Mouse (Mus musculus) right cerebral cortex, postnatal 10 days (tissue): ENCODE data around the gene Rnd1.
A peak's percentile ranks its signal among the peaks of the same experiment; 100 is the strongest.

Source experiments
- DNase-seq, 2 experiments: peaks; one replicate each; pipeline ENCODE4 v3.0.0; 2021; ENCODE audit warnings: low spot score in 2 of 2

The Rnd1 gene

DNA sequence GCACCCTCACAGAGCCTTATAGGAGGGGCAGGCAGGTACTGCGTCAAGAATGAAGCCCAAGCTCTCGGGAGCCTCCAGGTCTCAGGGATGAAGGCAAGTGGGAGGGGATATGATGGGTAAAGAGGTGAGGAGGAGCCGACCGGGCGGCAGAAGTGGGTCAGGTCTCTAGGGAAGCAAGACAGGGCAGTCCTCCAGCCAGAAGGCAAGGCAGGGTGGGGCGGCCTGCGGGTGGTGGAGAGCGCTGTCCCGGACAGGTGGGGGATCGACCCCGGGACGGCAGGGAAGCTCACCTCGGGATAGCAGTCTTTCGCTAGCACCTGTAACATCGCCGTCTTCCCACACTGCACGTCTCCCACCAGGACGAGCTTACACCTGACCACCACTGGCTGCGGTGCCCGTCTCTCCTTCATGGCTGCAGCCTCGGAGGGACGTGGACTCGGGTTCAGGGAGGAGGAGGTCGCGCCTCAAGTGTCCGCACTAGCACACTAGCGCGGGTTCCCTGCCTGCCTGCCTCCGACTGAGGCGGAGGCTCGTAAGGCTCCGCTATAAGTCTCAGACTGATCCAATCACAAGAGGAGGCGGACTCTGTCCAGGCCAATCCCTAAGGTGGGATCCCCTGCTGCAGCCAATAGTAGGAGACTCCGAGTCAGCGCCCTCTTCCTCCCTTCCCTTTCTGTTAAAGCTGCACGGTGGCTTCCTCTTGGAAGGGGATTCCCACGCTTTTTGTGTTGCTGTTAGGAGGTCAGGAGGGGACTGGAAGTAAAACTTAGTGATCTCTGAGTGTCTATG, at the start of gene Rnd1:
Rnd1 (minus strand) TSS at position 522 of the 789 bp plus-strand sequence.
- DNase-seq = peak; percentile 94 to 96

DNA sequence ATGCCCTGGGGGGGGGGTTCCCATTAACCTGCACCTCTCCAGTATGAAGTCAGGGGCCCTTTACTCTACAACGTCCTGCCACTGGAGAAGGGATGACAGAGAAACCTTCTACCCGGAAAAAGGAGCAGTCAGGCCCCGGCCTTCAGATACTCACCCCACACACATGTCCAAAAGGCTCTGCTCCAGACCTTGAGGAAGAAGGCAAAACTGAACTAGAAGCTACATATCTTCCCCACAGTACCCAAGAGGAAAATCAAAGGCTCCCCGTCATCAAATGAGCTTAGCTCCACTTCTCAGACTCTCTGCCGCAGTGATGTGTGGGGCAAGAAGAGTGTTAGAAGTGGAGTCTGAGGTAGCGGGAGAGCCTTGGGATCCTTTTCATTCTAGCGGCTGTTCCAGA, 49.5 kb upstream of the Rnd1 start:
- no peak for DNase-seq

DNA sequence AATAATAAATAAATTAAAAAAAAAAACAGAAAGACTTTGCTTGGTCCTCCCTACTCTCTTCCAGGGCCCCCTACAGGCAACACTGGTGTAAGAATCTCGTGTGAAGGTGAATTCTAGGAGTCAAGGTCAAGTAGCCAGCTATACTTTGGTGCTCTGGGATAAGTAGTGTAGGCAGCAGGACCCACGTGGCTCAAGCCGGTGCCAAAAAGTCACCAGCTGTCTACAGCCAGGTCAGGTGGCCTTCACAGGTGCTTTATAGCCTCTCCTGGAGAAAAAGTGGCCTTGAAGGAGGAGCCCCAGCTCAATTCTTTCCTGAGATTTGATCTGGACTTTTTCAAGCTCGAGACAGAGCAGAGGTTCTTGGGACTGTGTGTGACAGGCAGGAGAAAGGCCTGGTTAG, 48.8 kb upstream of the Rnd1 start:
- no peak for DNase-seq

DNA sequence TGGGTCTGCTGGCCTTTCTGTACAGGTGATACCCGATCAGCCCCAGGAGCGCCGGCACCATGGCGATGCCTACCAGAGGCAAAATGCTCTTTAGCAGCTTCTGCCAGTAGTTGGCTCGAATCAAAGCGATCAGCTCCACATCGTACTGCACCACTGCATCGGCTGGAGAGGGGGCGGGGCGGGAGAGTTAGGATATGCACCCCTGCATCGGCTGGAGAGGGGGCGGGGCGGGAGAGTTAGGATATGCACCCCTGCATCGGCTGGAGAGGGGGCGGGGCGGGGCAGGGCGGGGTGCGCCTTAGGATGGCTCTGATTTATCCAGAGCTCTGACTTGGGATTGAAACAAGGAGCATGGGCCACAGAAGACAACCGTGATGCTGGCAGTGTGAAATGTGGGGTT, 47.2 kb upstream of the Rnd1 start:
- DNase-seq = no peak

DNA sequence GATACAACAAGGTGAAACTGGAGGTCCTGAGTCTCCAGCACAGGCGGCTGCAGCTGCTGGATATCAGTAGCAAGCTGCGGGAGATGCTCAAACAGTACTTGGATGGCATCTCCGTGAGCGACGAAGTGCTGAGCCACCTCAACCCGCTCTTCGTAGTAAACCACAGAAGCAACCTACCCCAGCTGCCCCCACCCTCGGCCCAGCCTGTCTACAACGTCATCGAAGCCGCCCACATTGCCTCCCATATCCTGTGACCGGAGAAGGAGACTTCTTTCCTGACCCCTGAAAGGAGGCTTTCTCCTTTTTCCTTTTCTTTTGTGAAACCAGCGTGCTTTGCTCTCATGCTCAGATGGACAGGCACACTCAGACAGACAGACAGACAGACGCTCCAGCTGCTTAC, 45.6 kb upstream of the Rnd1 start:
- no peak for DNase-seq

- DNase-seq = no peak
Measured at GRCm38 (mm10) chr15:98722191-98722590, 44.9 kb upstream of the Rnd1 start.

- no peak for DNase-seq
Measured at GRCm38 (mm10) chr15:98717301-98717700, 40.0 kb upstream of the Rnd1 start.

GRCm38 (mm10) chr15:98714230-98714652, 37.0 kb upstream of the Rnd1 start:
- DNase-seq = no peak

- peak; percentile 74 to 83 for DNase-seq
Measured at GRCm38 (mm10) chr15:98710442-98710841, 33.2 kb upstream of the Rnd1 start.

GRCm38 (mm10) chr15:98707766-98708372, 30.6 kb upstream of the Rnd1 start, which contains the start of gene Ccdc65:
Gene Ccdc65, plus strand, starts transcription at chr15:98708207.
- DNase-seq = peak; percentile 91 to 93

DNA sequence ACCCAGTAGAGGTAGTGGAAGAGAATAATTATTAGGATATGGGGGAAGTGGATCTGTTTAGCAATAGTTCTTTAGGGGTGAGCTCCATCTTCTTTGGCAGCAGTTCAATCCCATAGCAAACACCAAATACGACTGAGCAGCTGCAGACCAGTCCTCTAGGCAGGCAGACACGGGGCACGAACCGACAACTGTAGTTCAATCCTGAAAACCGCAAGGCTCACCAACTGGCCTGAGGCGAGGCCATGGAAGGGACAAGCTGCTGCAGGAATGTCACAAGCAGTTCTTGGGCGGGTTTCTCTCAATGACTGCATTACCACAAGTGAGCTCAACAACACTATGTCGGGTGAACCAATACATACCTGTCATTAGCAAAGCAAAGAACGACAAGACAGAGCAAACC, 27.1 kb upstream of the Rnd1 start:
- no peak for DNase-seq

DNA sequence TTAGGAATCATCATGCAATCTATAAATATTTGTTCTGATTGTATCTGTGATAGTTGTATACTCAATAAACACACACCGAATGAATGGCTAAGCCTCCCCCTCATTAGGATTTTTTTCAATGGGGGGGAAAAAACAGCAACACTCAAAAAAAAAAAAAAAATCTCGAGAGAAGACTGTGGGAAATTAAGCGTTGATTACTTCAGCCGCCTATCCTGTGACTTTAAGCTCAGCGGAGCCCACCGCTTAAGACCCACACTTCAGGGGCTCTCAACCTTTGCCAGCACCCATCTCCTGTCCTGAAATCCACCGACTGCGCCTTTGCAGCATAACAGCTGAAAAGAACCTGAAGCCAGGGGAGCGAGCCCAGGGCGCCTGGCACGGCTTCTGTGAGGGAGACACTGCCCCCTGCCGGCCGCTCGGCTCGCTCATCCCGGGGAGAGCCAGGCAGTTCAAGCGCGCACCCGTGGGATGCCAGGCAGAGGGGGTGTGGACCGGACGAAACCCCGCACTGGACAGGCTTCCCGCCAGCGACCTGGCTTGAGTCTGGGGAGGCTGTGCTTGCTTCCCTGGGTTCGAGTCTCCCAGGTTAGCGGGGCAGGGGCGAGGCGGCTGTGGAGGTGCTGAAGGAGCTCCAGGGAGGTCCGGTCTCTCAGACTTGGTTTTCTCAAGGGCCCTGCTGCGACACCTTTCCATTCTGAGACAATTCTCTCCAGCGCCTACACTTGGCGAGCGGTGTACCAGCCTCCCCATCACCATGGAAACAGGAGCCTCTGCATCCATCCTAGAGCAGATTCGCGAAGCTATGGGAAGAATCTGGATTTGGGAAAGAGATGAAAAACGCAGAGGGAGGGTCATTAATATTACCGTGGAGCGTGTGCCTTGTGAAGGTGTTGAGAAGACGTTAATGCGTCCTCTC, 22.2 kb upstream of the Rnd1 start:
- peak; percentile 91 to 93 for DNase-seq

- no peak for DNase-seq
Measured at GRCm38 (mm10) chr15:98696216-98696615, 19.0 kb upstream of the Rnd1 start.

DNA sequence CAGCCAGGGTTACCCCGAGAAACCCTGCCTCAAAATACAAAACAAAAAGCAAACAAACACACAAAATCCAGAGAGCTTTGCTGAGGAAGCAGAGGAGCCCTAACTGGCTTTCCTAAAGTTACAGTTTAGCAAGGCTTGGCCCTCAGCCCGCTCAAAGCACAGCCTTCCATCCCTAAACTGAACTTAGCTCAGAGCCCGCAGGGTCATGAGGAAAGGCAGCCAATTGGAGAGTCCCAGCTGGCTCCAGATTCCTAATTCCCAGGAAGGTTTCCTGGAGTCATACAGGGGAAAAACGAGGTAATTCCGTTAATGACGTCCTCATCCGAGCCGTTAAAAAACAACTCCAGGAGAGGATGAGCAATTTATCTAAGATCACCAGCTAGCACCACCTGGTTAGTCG, 18.5 kb upstream of the Rnd1 start:
- no peak for DNase-seq

GRCm38 (mm10) chr15:98692171-98692715, 15.0 kb upstream of the Rnd1 start:
- peak in 1 of 2 experiments; percentile 50 for DNase-seq

- DNase-seq = peak; percentile 60 to 76
Measured at GRCm38 (mm10) chr15:98691486-98692147, 14.4 kb upstream of the Rnd1 start.

DNA sequence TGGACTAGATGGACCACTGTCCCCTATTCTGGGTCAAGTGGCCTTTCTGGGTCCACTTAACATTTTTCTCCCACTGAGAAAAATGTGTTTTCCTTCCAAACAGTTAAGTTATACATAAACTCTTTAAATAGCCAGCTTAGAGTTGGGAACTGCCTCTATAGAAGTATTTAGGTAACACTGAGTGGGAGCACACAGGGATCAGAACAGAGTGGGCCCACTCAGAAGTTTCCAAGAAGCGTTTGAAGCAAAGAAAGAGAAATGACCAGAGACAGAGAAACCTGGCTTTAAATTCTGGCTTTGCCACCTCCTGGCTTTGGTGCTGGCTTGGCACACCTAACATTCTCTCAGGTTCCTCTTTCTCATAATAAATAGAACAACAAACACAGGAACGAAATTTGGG, 12.4 kb upstream of the Rnd1 start:
- no peak for DNase-seq

DNA sequence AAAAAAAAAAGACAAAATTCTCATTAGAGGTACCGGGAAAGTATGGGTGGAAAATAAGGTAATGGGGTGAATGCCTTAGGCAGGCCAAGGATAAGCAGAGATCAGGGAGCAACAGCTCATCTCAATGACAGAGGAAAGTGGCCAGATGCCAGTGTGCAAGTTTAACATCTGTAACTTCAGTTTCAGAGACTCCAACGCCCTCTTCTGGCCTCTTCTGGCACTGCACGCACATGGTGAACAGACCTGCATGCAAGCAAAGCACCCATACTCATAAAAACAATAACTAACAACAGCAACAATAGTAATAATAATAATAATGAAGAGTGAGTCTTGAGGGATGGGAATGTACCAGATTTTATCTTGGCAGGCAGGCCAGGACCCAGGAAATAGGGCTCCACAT, 8.7 kb upstream of the Rnd1 start:
- DNase-seq = no peak

- no peak for DNase-seq
Measured at GRCm38 (mm10) chr15:98683746-98684145, 6.5 kb upstream of the Rnd1 start.

DNA sequence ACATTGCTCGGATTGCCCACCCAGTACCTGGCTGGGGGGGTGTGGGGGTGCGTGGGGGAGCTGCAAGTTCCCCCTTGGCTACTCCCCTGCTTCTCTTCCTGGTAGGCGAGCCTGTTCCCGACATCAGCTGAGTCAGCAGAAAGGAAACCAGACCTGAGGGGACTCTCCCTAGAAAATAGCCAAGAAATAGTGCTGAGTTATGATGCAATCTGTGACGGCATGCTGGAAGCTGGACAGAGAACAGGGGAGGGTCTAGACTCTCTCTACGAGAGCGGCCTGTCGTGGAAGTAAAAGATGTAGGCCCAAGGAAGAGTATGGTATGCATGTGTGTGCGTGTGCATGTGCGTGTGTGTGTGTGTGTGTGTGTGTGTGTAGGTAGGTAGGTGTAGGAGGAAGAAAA, 5.9 kb upstream of the Rnd1 start:
- no peak for DNase-seq

DNA sequence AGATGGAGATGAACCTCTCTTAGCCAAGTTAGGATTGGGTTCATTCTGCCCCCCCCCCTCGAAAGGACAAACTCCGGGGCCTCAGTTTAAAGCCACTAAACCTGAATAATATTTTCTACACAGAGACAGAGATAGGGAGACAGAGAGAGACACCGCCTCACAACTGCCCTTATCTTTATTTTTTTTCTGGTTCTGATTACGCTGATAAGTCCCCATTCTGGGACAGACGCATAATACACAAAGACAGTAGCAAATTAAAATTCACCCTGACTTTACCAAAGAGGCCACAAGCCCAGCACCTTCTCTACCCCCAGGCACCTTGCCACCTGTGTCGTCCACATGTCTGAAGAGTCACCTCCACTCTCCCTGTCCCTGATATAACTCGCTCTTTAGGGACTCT, 4.4 kb upstream of the Rnd1 start:
- no peak for DNase-seq
